Mouse (Mus musculus) left cerebral cortex, adult 2 months (tissue): Measurements from ENCODE around the gene Plxnb1. TPM values are rescaled to one million over a fixed set of nuclear protein-coding genes. Genes with fewer than 3 reads are reported as not detected.
A peak's percentile ranks its signal among the peaks of the same experiment; 100 is the strongest.

ENCODE experiments used
- DNase-seq, 2 experiments: peaks; one replicate each; pipeline ENCODE4 v3.0.0; 2021 to 2022; ENCODE audit warnings: low spot score in 2 of 2, mixed read lengths in 1 of 2; ENCODE audit errors: extremely low spot score in 1 of 2
- H3K27ac ChIP-seq: fragments of 200-600 bp; 2 replicates; pipeline ENCODE4 v1.8.1; 2022
- H3K4me3 ChIP-seq: fragments of 200-600 bp; 2 replicates; pipeline ENCODE4 v1.8.1; 2022
- CTCF ChIP-seq: fragments of 200-600 bp; IDR thresholded peaks from 2 replicates; pipeline ENCODE4 v1.8.1; 2022; ENCODE audit warnings: antibody characterized with exemption, mild to moderate bottlenecking, moderate library complexity
- intact Hi-C: fragments of 180-260 bp; cut with DNase I; formaldehyde crosslinking; loops from one replicate; pipeline ENCODE4 v1.15.1; 2025
- total RNA-seq, 2 experiments: library from RNA; stranded (reverse); gene quantifications; 2 replicates each; pipeline ENCODE4 v1.2.3; 2021

Plxnb1 gene
- total RNA-seq, 2 experiments from 2014 or later, result 65.0 to 70.5 TPM

- peak; percentile 64 to 73 for DNase-seq
- H3K4me3 ChIP-seq, result peak overlapping the region; percentile 45
- intact Hi-C loops, result loop anchor here (1.0 kb wide), 1 partner anchor 45 kb away; no protein-coding TSS in a partner anchor
- no peak for TF ChIP-seq CTCF
- H3K27ac ChIP-seq, result peak overlapping the region; percentile 90
Observed at GRCm38 (mm10) chr9:109054712-109055111, 40.5 kb upstream of the Plxnb1 start.

- no peak for TF ChIP-seq CTCF
- intact Hi-C loops, result loop anchor here (1.0 kb wide), 1 partner anchor 46 kb away; no protein-coding TSS in a partner anchor
- H3K4me3 ChIP-seq, result peak overlapping the region; percentile 45
- H3K27ac ChIP-seq, result peak overlapping the region; percentile 90
- DNase-seq, result peak; percentile 15 to 19
Observed at GRCm38 (mm10) chr9:109055271-109056030, 39.7 kb upstream of the Plxnb1 start.

GRCm38 (mm10) chr9:109056081-109056690 is 39.0 kb upstream of the Plxnb1 start:
- intact Hi-C loops, result no loop called here
- no peak for DNase-seq
- TF ChIP-seq CTCF, result no peak
- Histone ChIP-seq H3K27ac (no peak overlapping the region), H3K4me3 (no peak overlapping the region)

- Histone ChIP-seq H3K27ac (no peak overlapping the region), H3K4me3 (no peak overlapping the region)
- TF ChIP-seq CTCF, result no peak
- peak in 1 of 2 experiments; percentile 8 for DNase-seq
- intact Hi-C loops, result no loop called here
Observed at GRCm38 (mm10) chr9:109056916-109057315, 38.3 kb upstream of the Plxnb1 start.

GRCm38 (mm10) chr9:109057543-109057942 is 37.6 kb upstream of the Plxnb1 start:
- intact Hi-C loops, result no loop called here
- Histone ChIP-seq H3K27ac (peak overlapping the region; percentile 36), H3K4me3 (no peak overlapping the region)
- peak; percentile 6 to 7 for DNase-seq
- no peak for TF ChIP-seq CTCF

GRCm38 (mm10) chr9:109058006-109058765 is 37.0 kb upstream of the Plxnb1 start:
- no peak for TF ChIP-seq CTCF
- peak; percentile 14 to 16 for DNase-seq
- H3K27ac ChIP-seq, result peak overlapping the region; percentile 87
- no peak overlapping the region for H3K4me3 ChIP-seq
- intact Hi-C loops, result no loop called here

- intact Hi-C loops, result loop anchor here (1.0 kb wide), 1 partner anchor 56 kb away; no protein-coding TSS in a partner anchor
- H3K4me3 ChIP-seq, result peak within 1 kb of the TSS; percentile 35
- peak within 1 kb of the TSS; percentile 87 for H3K27ac ChIP-seq
- peak; percentile 84 to 86 for DNase-seq
- TF ChIP-seq CTCF, result peak; percentile 97
Observed at GRCm38 (mm10) chr9:109059136-109059903, 35.9 kb upstream of the Plxnb1 start, which contains the start of gene Trex1. Trex1 (minus strand) TSS chr9:109059734.

- no peak overlapping the region for H3K4me3 ChIP-seq
- TF ChIP-seq CTCF, result no peak
- DNase-seq, result no peak
- H3K27ac ChIP-seq, result peak overlapping the region; percentile 87
- intact Hi-C loops, result no loop called here
Observed at GRCm38 (mm10) chr9:109060184-109060897, 34.8 kb upstream of the Plxnb1 start.

- Histone ChIP-seq H3K27ac (no peak overlapping the region), H3K4me3 (no peak overlapping the region)
- DNase-seq, result no peak
- intact Hi-C loops, result no loop called here
- no peak for TF ChIP-seq CTCF
Observed at GRCm38 (mm10) chr9:109060898-109061295, 34.3 kb upstream of the Plxnb1 start.

GRCm38 (mm10) chr9:109068095-109068735 is 27.0 kb upstream of the Plxnb1 start:
- H3K27ac ChIP-seq, result no peak overlapping the region
- DNase-seq, result no peak
- intact Hi-C loops, result loop anchor here (5.0 kb wide), 1 partner anchor 121 kb away; no protein-coding TSS in a partner anchor
- no peak overlapping the region for H3K4me3 ChIP-seq
- TF ChIP-seq CTCF, result peak; percentile 23; the same call in 1 of the 2 replicates
